Mouse (Mus musculus) cerebellum, adult 2 months (tissue): ENCODE results near the gene Madd. TPM values are rescaled to one million over a fixed set of nuclear protein-coding genes. Genes with fewer than 3 reads are reported as not detected.
"Not testable (repeated sequence)": the region's sequence is repeated elsewhere in the genome, so short reads cannot be mapped to it uniquely, and the experiment has no call there.

Experiments used
- DNase-seq, 2 experiments: peaks; one replicate each; pipeline ENCODE4 v3.0.0; 2021
- H3K27ac ChIP-seq: fragments of 200-500 bp; 2 replicates; pipeline ENCODE4 v1.5.1; 2012; ENCODE audit warnings: low read length, control low read depth, inconsistent platforms; ENCODE audit not compliant: insufficient read depth
- H3K27me3 ChIP-seq: fragments of 200-500 bp; 2 replicates; pipeline ENCODE4 v1.6.1; 2012; ENCODE audit warnings: inconsistent platforms, mild to moderate bottlenecking, low read length, moderate library complexity; ENCODE audit not compliant: control insufficient read depth, insufficient read depth
- H3K4me1 ChIP-seq: fragments of 200-500 bp; 2 replicates; pipeline ENCODE4 v1.6.1; 2011; ENCODE audit warnings: low read length; ENCODE audit not compliant: control insufficient read depth, insufficient read depth
- H3K4me3 ChIP-seq: fragments of 200-500 bp; replicated peaks from 2 replicates; pipeline ENCODE3; 2011; ENCODE audit warnings: mild to moderate bottlenecking, low read depth, low read length, control low read depth; ENCODE audit not compliant: insufficient read depth
- CTCF ChIP-seq: fragments of 200-500 bp; IDR thresholded peaks from 2 replicates; pipeline ENCODE4 v1.5.1; 2011; ENCODE audit warnings: low read depth, mild to moderate bottlenecking, control low read depth, low read length, moderate library complexity, borderline replicate concordance; ENCODE audit not compliant: insufficient read depth
- POLR2A ChIP-seq: fragments of 200-500 bp; IDR thresholded peaks from 2 replicates; pipeline ENCODE4 v1.6.1; 2011; ENCODE audit warnings: low read length, control low read depth, borderline replicate concordance; ENCODE audit not compliant: insufficient read depth
- WGBS: fragments of 180-500 bp; shearing (Covaris S2); methylation state at CpG from one replicate; pipeline ENCODE4 v1.1.7; 2018; 5-methylcytosine and 5-hydroxymethylcytosine counted together
- polyA plus RNA-seq: library from polyadenylated mRNA; depleted of rRNA; stranded (reverse); fragments of >200 nt; gene quantifications from 2 replicates; pipeline ENCODE4 v1.2.3, GENCODE M21; 2012

The Madd gene
- polyA plus RNA-seq, 1 experiment, result 175 TPM

- peak; percentile 95 to 100 for DNase-seq
- Histone ChIP-seq H3K27me3 (no peaks in the 10 kb centered on the region), H3K4me1 (peaks cover 31% of the 10 kb centered on the region), H3K27ac (no peak overlapping the region), H3K4me3 (no peak overlapping the region)
- no peak for TF ChIP-seq POLR2A
- TF ChIP-seq CTCF, result peak; percentile 100
- WGBS, result 12% methylated on average over 42 of the region's 42 CpGs
These were observed 68.7 kb downstream of the Madd start for GRCm38 (mm10) chr2:91114781-91115577.

- Histone ChIP-seq H3K27me3 (no peaks in the 10 kb centered on the region), H3K4me3 (no peak overlapping the region), H3K4me1 (peaks cover 24% of the 10 kb centered on the region), H3K27ac (no peak overlapping the region)
- no peak for DNase-seq
- 74% methylated on average over 6 of the region's 6 CpGs for WGBS
- TF ChIP-seq CTCF, result no peak
These were observed 69.8 kb downstream of the Madd start for GRCm38 (mm10) chr2:91113852-91114251.

- peaks cover 19% of the 10 kb centered on the region for H3K4me1 ChIP-seq
- H3K27ac ChIP-seq, result no peak overlapping the region
- no peaks in the 10 kb centered on the region for H3K27me3 ChIP-seq
- TF ChIP-seq CTCF, result no peak
- TF ChIP-seq POLR2A, result no peak
- no peak for DNase-seq
- 76% methylated on average over 10 of the region's 10 CpGs for WGBS
- no peak overlapping the region for H3K4me3 ChIP-seq
These were observed 70.3 kb downstream of the Madd start for GRCm38 (mm10) chr2:91113334-91113733.

- Histone ChIP-seq H3K27ac (no peak overlapping the region), H3K4me1 (peaks cover 11% of the 10 kb centered on the region), H3K27me3 (no peaks in the 10 kb centered on the region), H3K4me3 (no peak overlapping the region)
- no peak for TF ChIP-seq POLR2A
- TF ChIP-seq CTCF, result no peak
- DNase-seq, result no peak
- WGBS, result 65% methylated on average over 4 of the region's 4 CpGs
These were observed 71.1 kb downstream of the Madd start for GRCm38 (mm10) chr2:91112491-91112890.

- 94% methylated on average over 3 of the region's 3 CpGs for WGBS
- not testable (repeated sequence) for H3K4me1 ChIP-seq, DNase-seq, H3K27ac ChIP-seq, H3K27me3 ChIP-seq, H3K4me3 ChIP-seq
These were observed 71.8 kb downstream of the Madd start for GRCm38 (mm10) chr2:91111832-91112231.

GRCm38 (mm10) chr2:91110429-91110828, 73.2 kb downstream of the Madd start:
- peaks cover 1% of the 10 kb centered on the region; the same call in 1 of the 2 replicates for H3K4me1 ChIP-seq
- H3K27me3 ChIP-seq, result no peaks in the 10 kb centered on the region
- no peak for DNase-seq
- TF ChIP-seq CTCF (no peak), POLR2A (no peak)
- H3K4me3 ChIP-seq, result no peak overlapping the region
- WGBS, result 79% methylated on average over 6 of the region's 6 CpGs
- H3K27ac ChIP-seq, result no peak overlapping the region

- Histone ChIP-seq H3K4me3 (no peak overlapping the region), H3K4me1 (no peaks in the 10 kb centered on the region), H3K27ac (no peak overlapping the region), H3K27me3 (no peaks in the 10 kb centered on the region)
- WGBS, result 89% methylated on average over 5 of the region's 5 CpGs
- DNase-seq, result no peak
- TF ChIP-seq POLR2A (no peak), CTCF (no peak)
These were observed 73.7 kb downstream of the Madd start for GRCm38 (mm10) chr2:91109807-91110385.

GRCm38 (mm10) chr2:91109241-91109640, 74.4 kb downstream of the Madd start:
- 83% methylated on average over 5 of the region's 5 CpGs for WGBS
- TF ChIP-seq CTCF (no peak), POLR2A (no peak)
- Histone ChIP-seq H3K27me3 (no peaks in the 10 kb centered on the region), H3K4me1 (no peaks in the 10 kb centered on the region), H3K4me3 (no peak overlapping the region), H3K27ac (no peak overlapping the region)
- DNase-seq, result no peak
